Mouse (Mus musculus): ENCODE measurements around the gene Vps33a. TPM values are rescaled to one million over a fixed set of nuclear protein-coding genes. Genes with fewer than 3 reads are reported as not detected.

The Vps33a gene
- polyA plus RNA-seq, 1 experiment = 10.1 TPM

GRCm38 (mm10) chr5:123555693-123556092, 17.1 kb downstream of the Vps33a start:
- no peak for TF ChIP-seq GATA1 (IDR thresholded peaks at IDR 0.05; ENCODE audit: low read length)

- TF ChIP-seq GATA1 (IDR thresholded peaks at IDR 0.05; ENCODE audit: low read length) = no peak
These were observed 39.0 kb downstream of the Vps33a start for GRCm38 (mm10) chr5:123533801-123534200.

GRCm38 (mm10) chr5:123530056-123530455, 42.8 kb downstream of the Vps33a start:
- TF ChIP-seq GATA1 (IDR thresholded peaks at IDR 0.05; ENCODE audit: low read length) = no peak

- TF ChIP-seq GATA1 (IDR thresholded peaks at IDR 0.05; ENCODE audit: low read length) = no peak
These were observed 44.2 kb downstream of the Vps33a start for GRCm38 (mm10) chr5:123528641-123529040.

- TF ChIP-seq GATA1 (IDR thresholded peaks at IDR 0.05; ENCODE audit: low read length) = no peak
These were observed 46.8 kb downstream of the Vps33a start for GRCm38 (mm10) chr5:123525916-123526495.

GRCm38 (mm10) chr5:123525281-123525680, 47.6 kb downstream of the Vps33a start, which contains the start of gene Gm49027:
Gene Gm49027 (minus strand): TSS chr5:123525488.
- TF ChIP-seq GATA1 (IDR thresholded peaks at IDR 0.05; ENCODE audit: low read length) = no peak

GRCm38 (mm10) chr5:123524393-123524750, 48.5 kb downstream of the Vps33a start:
- TF ChIP-seq GATA1 (IDR thresholded peaks at IDR 0.05; ENCODE audit: low read length) = no peak

- no peak for TF ChIP-seq GATA1 (IDR thresholded peaks at IDR 0.05; ENCODE audit: low read length)
These were observed 49.0 kb downstream of the Vps33a start, which contains the start of gene Diablo for GRCm38 (mm10) chr5:123523692-123524392. Gene Diablo (minus strand): TSS chr5:123524176.

GRCm38 (mm10) chr5:123522166-123522565, 50.7 kb downstream of the Vps33a start:
- TF ChIP-seq GATA1 (IDR thresholded peaks at IDR 0.05; ENCODE audit: low read length) = no peak

GRCm38 (mm10) chr5:123521621-123522020, 51.2 kb downstream of the Vps33a start:
- no peak for TF ChIP-seq GATA1 (IDR thresholded peaks at IDR 0.05; ENCODE audit: low read length)

GRCm38 (mm10) chr5:123520666-123521065, 52.2 kb downstream of the Vps33a start:
- TF ChIP-seq GATA1 (IDR thresholded peaks at IDR 0.05; ENCODE audit: low read length) = no peak

- no peak for TF ChIP-seq GATA1 (IDR thresholded peaks at IDR 0.05; ENCODE audit: low read length)
These were observed 58.0 kb downstream of the Vps33a start for GRCm38 (mm10) chr5:123514871-123515270.

- TF ChIP-seq GATA1 (IDR thresholded peaks at IDR 0.05; ENCODE audit: low read length) = no peak
These were observed 60.7 kb downstream of the Vps33a start for GRCm38 (mm10) chr5:123512102-123512501.

- TF ChIP-seq GATA1 (IDR thresholded peaks at IDR 0.05; ENCODE audit: low read length) = no peak
These were observed 62.7 kb downstream of the Vps33a start, which contains the start of gene B3gnt4 for GRCm38 (mm10) chr5:123510160-123510559. Gene B3gnt4 (plus strand): TSS chr5:123510460.

GRCm38 (mm10) chr5:123508921-123509320, 63.9 kb downstream of the Vps33a start:
- TF ChIP-seq GATA1 (IDR thresholded peaks at IDR 0.05; ENCODE audit: low read length) = no peak

- TF ChIP-seq GATA1 (IDR thresholded peaks at IDR 0.05; ENCODE audit: low read length) = no peak
These were observed 64.7 kb downstream of the Vps33a start for GRCm38 (mm10) chr5:123507936-123508723.
